Mouse (Mus musculus): ENCODE data around the gene Zfp352. TPM values are rescaled to one million over a fixed set of nuclear protein-coding genes. Genes with fewer than 3 reads are reported as not detected.

Gene Zfp352
- polyA plus RNA-seq, 1 experiment from 2014 or later = not detected

- H3K4me3 ChIP-seq (ENCODE audit: low read depth, low read length) = no peak overlapping the region
- no peak for ATAC-seq
- no peak overlapping the region for H3K27ac ChIP-seq (ENCODE audit: low read depth, low read length)
- H3K4me1 ChIP-seq (replicated peaks; ENCODE audit: control insufficient read depth, insufficient read depth, low read length) = no peaks in the 10 kb centered on the region
- no peaks in the 10 kb centered on the region for H3K9me3 ChIP-seq (ENCODE audit: control insufficient read depth)
- no peaks in the 10 kb centered on the region for H3K36me3 ChIP-seq (ENCODE audit: control insufficient read depth, insufficient read depth)
- H3K9ac ChIP-seq (ENCODE audit: low read depth, low read length) = no peak overlapping the region
- no peak for TF ChIP-seq CTCF (IDR thresholded peaks at IDR 0.05; ENCODE audit: low read depth)
- no peak overlapping the region for H3K4me2 ChIP-seq (replicated peaks; ENCODE audit: low read depth)
- no peaks in the 10 kb centered on the region for H3K27me3 ChIP-seq (replicated peaks; ENCODE audit: control insufficient read depth, insufficient read depth, low read length)
These were observed 51.2 kb downstream of the Zfp352 start for GRCm38 (mm10) chr4:90269781-90270180.

Data from intestine, postnatal 0 days (tissue).